Mouse (Mus musculus): ENCODE data around the gene Mob3b.
A peak's percentile ranks its signal among the peaks of the same experiment; 100 is the strongest.
"Not testable (repeated sequence)": the region's sequence is repeated elsewhere in the genome, so short reads cannot be mapped to it uniquely, and the experiment has no call there.

The Mob3b gene

DNA sequence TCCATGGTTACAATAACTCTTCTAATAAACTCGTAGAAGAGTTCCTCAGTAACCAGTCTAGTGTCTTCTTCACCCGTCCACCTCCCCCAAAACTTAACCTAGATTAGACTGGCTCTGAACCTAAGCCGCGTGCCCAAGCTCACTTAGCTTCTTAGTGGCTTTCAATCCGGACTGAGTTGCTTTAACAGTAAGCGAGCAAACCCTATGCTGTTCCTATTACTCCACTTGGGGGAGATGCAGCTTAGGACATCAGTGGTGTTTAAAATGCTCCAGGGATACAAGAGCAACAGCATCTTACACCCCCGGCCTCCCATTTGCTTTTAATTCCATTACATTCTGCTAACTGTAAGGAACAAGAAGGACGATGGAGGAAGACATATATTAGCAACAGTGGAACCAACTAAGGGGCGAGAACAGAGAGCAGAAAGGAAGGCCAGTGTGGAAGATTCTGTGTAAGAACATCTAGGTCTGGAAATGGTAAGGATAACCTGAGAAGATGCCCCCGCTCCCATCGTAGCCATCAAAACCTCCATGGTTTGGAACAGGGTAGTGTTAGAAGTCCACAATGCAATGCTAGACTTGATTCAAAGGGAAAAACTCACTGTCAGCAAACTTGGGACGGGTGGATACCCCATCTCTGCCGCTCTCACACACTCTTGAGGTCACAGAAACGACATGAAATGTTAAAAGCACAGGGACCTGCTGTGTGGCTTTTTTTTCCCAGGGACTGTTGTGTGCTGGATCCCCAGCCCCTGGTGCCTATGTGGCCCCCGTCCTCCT is 196.3 kb downstream of the Mob3b start:
- DNase-seq = peak in 1 of 2 experiments; percentile 28

DNA sequence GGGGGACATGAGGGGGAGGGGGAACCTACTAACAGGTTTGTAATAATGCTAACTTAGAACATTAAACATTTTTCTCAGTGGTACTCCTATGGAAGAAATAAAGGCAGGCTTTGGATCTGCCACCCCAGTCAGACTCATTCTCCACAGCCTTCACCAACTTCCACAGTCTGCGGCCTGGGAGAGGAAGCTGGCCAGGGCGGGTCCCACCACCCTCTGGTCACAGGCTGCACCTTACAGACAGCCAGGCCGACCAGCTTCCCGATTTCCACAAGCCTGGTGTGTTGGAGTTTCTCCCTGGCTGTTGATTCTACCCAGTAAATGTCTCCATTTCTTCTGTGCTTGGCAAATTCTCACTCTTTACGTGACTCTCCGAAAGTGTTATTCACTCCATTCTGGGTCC is 197.8 kb downstream of the Mob3b start:
- DNase-seq = no peak

DNA sequence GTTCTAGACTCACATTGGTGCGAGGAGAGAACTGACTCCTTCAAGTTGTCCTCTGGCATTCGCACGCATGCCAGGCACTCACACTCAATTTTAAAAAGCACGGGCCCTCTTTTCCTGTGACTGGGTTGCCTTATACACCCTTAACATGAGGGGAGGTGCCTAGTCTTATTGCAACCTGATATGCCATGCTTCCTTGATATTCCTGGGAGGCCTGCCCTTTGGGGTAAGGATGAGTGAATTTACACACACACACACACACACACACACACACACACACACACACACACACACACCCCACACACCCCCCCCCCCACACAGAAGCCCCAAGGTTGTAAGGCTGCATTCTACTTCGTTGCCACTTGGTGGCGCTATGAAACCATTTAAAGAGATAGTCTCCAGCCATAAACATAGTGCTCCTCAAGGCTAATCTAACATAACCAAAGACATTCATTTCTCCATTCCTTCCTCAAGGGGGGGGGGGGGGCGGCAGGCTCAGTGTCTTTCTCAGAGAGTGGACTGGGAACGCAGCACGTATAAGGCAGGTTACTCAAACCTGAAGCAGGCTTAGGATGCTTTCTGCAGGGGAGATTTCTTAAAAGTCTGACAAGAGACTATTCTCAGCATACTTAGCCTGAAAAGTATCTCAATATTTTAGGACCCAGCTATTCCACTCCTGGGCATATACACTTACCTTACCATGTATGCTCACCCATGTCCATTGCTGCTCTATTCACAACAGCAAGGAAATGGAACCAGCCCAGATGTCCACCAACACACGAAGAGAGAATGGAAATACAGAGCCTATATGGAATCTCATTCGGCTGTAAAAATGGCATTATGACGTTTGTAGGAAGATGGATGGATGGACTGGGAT is 198.9 kb downstream of the Mob3b start:
- DNase-seq = peak; percentile 67 to 69

DNA sequence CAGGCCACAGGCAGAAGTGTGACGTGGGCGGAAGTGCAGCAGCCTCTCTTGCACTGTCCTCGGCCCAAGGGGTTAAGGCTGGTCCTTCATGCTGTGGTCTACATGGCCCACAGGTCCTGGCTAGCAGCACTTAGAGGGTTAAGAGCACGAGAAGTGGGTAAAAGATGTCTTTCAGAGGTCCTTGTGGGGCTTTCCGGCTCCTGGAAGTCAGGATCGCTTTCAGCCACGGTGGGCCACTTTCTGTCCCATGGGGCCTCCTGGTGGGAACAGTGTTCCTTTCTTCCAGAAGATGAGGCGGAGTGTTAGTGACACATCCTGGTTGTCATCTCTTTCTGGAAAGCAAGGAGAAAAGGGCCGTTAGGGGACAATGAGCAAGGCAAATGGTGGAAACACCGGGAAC is 203.6 kb downstream of the Mob3b start:
- DNase-seq = no peak

DNA sequence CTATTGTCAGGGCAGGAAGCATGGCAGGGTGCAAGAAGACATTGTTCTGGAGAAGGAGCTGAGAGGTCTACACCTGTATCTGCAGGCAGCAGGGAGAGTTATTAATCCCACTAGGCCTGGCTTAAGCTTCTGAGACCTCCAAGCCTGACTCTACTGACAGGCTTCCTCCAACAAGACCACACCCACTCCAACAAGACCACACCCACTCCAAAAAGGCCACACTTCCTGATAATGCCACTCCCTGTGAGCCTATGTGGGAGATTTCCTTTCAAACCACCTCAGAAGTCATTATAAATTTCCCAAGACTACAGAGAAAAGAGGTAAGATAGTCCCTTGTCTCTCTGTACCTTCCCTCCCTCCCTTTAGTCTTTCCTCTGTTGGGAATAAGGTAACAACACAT is 210.1 kb downstream of the Mob3b start:
- DNase-seq = no peak

DNA sequence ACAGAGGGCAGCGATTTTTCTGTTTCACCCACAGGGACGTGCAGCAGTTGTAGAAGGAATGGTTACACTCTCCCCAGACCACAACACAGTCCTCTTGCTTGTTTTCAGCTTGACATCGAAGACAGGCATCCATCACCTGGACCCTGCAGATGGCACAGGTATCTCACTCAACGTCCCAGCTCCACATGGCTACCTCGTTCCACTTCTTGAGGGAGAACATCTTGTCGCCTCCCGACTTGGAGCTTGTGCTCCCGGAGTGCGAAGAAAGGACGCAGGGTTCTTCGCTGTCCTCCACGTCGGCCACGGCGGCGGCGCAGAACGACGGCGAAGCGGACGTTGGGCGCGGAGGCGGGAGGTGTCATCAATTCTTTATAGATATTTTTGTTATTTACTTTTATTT is 216.2 kb downstream of the Mob3b start:
- no peak for DNase-seq

DNA sequence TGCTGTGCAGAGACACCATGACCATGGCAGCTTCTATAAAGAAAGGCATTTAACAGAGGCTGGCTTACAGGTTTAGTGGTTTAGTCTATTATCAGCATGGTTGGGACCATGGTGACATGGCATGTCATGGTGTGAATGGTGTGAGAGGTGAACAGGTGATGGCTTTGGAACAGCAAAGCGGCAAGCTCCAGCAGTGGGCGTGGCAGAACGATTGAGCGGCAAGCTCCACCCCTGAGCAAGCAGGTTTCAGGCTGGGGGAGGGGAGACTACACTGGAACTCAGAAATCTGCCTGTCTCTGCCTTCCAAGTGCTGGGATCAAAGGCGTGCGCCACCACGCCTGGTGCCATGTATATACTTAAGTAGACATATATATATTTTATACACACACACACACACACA is 228.9 kb downstream of the Mob3b start:
- not testable (repeated sequence) for DNase-seq

DNA sequence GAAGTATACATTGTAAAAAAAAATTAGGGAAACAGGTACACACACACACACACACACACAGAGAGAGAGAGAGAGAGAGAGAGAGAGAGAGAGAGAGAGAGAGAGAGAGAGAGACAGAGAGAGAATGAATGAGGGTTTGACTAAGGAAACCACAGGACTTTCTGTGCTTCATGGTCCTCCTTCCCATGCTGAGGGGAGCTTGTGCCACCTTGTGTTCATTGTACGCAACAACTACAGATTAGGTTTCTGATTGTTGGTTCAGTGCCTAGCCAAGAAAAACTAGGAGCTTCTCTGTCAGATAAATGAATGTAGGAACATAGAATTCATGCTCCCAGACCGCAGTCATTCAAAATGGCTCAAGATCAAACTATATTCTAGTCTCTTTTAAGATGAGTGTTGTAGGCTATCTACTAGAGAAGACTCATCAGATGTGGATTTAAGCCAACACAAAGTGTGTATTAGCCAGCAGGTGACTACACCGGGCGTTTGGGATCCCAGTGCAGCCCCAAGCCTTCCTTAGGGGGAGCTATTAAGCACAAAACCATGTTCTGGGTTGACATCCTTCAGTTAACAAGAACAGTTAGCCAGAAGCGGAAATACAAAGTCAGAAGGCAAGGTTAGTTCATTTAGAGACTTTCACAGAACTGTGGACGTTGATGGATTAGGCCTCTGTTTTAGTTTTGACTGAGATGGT is 235.0 kb downstream of the Mob3b start:
- peak; percentile 66 to 73 for DNase-seq

DNA sequence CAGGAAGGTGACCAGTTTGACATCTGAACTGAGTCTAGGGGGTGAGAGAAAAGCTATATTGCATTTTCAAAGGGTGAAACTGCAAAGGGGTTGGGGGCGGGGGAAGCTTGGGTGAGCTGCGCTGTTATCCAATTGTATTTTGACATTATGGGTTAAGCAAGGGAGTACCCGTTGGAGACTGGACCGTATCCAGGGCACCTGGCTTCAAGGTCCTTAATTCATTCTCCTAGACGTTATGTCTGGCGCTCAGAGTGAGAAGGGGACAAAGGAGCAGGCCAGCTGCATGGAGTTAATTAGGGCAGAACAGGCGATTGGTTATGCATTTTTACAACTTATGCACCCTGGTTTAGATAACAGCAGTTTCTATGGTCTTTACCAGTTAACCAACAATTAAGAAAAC is 239.9 kb downstream of the Mob3b start:
- peak in 1 of 2 experiments; percentile 9 for DNase-seq

DNA sequence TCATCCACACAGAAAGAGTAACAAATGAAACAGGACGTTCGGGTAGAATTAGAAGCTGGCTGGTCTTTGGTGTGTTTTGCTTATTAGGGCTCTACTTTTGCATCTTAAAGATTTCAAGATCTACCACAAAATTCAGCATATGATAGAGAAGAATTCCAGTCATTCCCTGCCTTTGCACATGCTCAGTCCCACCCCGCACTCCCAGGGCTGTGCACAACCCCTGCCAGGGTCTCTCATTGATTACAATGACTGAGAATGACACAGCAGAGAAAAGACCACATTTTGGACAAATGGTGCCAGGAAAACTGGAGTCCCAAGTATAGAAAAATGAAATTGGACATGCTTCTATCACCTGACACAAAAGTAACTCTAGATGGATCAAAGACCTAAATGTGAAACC is 245.1 kb downstream of the Mob3b start:
- no peak for DNase-seq

DNA sequence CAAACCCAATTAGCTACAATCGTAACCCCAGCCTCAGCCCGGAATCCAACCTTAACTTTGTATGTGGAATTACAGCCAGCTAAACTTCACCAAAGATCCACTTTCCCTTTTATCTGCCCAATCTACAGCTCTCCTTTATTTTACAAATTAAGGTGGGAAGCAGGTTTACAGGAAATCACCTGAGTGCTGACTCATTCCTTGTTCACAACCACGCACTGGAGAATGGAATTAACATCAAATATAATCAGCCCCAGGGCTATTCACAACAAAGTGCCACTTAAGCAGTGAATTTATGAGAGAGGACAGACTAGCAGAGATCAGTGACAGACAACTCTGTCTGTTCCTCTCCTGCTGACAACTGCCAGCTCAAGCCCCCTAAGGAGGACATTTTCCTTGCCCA is 245.9 kb downstream of the Mob3b start:
- no peak for DNase-seq

DNA sequence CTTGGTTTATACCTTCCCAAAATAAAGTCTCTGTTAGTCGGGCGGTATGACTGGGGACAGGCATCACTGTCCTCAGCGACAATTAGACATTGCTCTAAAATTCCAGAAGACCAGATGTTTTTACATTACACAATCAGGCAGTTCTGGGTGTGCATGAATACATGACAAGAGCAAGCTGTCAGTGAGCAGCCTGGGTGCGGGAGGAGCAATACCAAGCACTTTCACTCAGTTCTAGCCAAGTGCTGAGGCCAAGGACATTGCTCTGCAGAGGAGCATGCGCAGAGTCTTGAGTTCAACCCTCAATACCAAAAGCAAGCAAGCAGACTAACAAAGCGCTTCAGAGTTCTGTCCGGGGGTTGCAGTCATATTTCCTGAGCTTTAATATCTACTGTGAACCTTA is 249.2 kb downstream of the Mob3b start:
- DNase-seq = no peak

DNA sequence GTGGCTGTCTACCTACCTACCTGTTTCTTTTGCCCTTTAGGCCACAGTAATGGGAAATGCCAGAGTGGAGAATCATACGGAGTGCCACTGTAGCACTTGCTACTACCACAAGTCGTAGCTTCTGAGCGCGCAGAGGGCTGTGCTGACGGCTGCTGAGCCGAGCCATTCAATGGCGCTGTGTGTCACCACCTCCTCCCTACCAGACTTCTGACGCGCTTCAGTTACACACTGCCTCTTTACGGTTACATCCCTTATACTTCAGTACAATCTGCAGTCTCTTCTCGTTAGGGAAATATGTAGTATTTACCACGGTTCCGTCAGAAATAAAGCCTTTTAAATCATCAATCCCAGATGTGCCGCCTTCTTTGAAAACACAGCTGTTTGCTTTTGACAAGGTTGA is 250.3 kb downstream of the Mob3b start:
- DNase-seq = no peak

DNA sequence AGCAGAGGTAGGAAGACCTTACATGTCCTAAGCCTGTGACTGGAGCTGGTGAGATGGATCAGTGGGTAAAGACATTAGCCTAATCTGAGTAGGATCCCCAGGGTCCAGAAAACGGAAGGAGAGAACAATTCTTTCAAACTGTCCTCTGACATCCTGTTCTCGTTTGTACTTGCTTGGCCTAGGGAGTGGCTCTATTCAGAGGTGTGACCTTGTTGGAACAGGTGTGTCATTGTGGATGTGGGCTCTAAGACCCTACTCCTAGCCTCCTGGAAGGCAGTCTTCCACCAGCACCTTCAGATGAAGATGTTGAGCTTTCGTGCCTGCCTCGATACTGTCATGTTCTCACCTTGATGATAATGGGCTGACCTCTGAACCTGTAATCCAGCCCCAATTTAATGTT is 251.1 kb downstream of the Mob3b start:
- DNase-seq = no peak

DNA sequence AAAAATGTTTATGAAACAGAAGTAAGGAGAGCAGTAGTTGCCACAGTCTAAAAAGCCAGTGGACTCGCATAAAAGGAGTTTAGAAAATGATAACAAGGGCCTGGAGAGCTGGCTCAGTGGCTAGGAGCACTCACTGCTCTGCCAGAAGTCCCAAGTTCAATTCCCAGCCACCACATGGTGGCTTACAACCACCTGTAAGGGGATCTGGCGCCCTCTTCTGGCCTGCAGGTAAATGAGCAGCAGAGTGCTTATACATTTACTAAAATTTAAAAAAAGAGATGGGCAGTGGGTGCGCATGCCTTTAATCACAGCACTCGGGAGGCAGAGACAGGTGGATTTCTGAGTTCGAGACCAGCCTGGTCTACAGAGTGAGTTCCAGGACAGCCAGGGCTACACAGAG is 251.9 kb downstream of the Mob3b start:
- DNase-seq = no peak

DNA sequence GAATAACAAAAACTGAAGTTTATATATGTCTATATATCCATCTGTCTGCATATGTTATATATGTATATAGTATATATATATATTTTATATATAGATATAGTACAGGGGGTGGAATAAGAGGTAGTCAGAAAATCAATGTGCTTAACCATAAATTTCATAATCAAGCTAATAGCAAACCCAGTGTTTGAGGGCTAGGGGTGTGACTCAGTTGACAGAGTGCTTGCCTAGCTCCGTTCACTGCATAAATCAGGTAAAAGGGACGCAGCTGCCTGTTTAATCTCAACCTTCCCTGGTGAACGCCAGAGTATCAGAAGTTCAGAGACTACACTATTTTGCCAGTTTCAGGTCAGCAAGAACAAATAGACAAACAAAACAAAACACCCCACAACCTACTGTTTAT is 255.7 kb downstream of the Mob3b start:
- DNase-seq = not testable (repeated sequence)

DNA sequence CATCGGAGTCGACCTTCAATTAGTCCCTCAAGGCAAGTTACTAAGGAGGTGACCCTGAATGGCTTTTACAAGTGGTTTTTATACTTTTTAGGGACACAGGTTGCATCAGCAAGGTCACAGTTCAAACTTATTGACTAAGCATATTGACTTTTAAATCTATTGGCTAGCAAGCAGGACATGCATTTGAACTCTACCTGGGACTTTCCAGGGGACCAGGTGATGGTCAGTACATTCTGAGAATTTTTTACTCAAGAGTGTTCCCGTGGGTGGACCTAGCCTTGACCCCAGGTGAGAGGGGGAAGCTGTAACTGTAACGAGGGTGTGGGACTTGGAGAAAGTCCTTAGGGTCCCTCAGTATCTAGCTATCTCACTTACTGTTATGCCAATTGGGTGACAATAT is 256.1 kb downstream of the Mob3b start:
- DNase-seq = no peak

DNA sequence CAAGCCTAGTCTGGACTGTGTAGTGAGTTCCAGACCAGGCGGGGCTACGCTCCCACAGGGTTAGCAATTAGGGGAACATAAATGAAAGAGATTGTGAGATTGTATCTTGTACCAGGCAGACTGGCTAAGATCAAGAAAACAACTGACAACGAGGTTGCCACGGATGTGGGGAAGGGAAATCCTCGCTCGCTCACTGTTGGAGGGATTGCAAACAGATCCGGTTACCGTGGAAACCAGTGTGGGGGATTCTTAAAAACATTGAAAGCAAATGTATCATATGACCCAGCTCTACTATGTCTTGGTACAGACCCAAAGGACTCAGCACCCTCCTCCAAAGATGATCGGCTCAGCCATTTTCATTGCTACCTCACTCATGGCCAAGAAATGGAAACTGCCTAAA is 257.1 kb downstream of the Mob3b start:
- DNase-seq = peak in 1 of 2 experiments; percentile 10

DNA sequence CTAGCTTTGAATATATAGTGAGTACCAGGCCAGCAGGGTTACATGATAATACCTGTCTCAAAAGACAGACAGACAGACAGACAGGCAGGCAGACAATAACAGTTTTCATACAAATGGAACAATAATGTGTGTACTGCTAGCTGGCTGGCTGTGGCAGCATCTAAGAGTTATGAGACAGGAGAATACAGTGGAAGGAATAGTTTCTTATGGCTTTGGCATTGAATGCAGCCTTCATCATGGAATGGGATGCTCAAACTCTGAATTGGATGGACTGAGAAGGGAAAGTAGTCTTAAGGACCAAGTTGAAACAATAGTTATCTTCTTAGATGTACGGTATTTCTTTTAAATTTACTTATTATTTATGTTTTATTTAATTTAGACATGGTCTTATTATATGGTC is 258.0 kb downstream of the Mob3b start:
- no peak for DNase-seq

All from cerebellum, postnatal 10 days (tissue).